Mouse (Mus musculus) liver, embryonic 16.5 days (tissue): ENCODE data around the gene Pef1. TPM values are rescaled to one million over a fixed set of nuclear protein-coding genes. Genes with fewer than 3 reads are reported as not detected.

Source experiments
- ATAC-seq: fragments of 200-750 bp; cut with Nextera tagmentation; 2 replicates; pipeline ENCODE4 v1.8.0; 2017; ENCODE audit warnings: low read depth, mild to moderate bottlenecking, moderate number of reproducible peaks, moderate library complexity
- H3K27ac ChIP-seq: fragments of 300-500 bp; sonication (generic); 2 replicates; pipeline ENCODE4 v1.5.1; 2014; ENCODE audit warnings: mild to moderate bottlenecking, low read length
- H3K27me3 ChIP-seq: fragments of 300-500 bp; sonication (generic); 2 replicates; pipeline ENCODE4 v1.6.1; 2014; ENCODE audit warnings: low read depth, low read length, mixed read lengths; ENCODE audit not compliant: control insufficient read depth, insufficient read depth
- H3K36me3 ChIP-seq: fragments of 300-500 bp; sonication (generic); 2 replicates; pipeline ENCODE4 v1.6.1; 2014; ENCODE audit warnings: mild to moderate bottlenecking; ENCODE audit not compliant: control insufficient read depth, insufficient read depth
- H3K4me1 ChIP-seq: fragments of 300-500 bp; sonication (generic); 2 replicates; pipeline ENCODE4 v1.6.1; 2014; ENCODE audit warnings: low read depth, low read length, mixed read lengths; ENCODE audit not compliant: control insufficient read depth
- H3K4me2 ChIP-seq: fragments of 300-500 bp; sonication (generic); 2 replicates; pipeline ENCODE4 v1.6.1; 2014; ENCODE audit warnings: low read depth, low read length, mixed read lengths
- H3K4me3 ChIP-seq: fragments of 300-500 bp; sonication (generic); 2 replicates; pipeline ENCODE4 v1.5.1; 2014; ENCODE audit warnings: low read depth, mild to moderate bottlenecking, low read length
- H3K9ac ChIP-seq: fragments of 300-500 bp; sonication (generic); 2 replicates; pipeline ENCODE4 v1.6.1; 2014; ENCODE audit warnings: low read depth, low read length
- H3K9me3 ChIP-seq: fragments of 300-500 bp; sonication (generic); replicated peaks from 2 replicates; pipeline ENCODE4 v1.6.1; 2016; ENCODE audit warnings: low read length; ENCODE audit not compliant: control insufficient read depth
- WGBS: fragments of 180-500 bp; shearing (Covaris S2); extraction: QIAGEN DNeasy Blood & Tissue Kit; methylation state at CpG from one replicate; pipeline ENCODE4 v1.1.7; 2014; ENCODE audit not compliant: insufficient replicate concordance; 5-methylcytosine and 5-hydroxymethylcytosine counted together
- polyA plus RNA-seq: library from polyadenylated mRNA; unstranded; fragments of >200 nt; fragmentation: Nextera tagmentation; extraction: Ambion mirVana; gene quantifications from 2 replicates; pipeline ENCODE4 v1.2.1, GENCODE M21; 2015

Pef1 gene
- polyA plus RNA-seq, 1 experiment from 2014 or later = 43.6 TPM

GRCm38 (mm10) chr4:130082211-130082610 lies 20.1 kb upstream of the Pef1 start:
- ATAC-seq = no peak
- Histone ChIP-seq H3K9me3 (no peaks in the 10 kb centered on the region), H3K4me2 (no peak overlapping the region), H3K9ac (no peak overlapping the region), H3K27ac (no peak overlapping the region), H3K4me3 (no peak overlapping the region), H3K4me1 (no peaks in the 10 kb centered on the region), H3K27me3 (no peaks in the 10 kb centered on the region; the same call in 1 of the 2 replicates), H3K36me3 (no peaks in the 10 kb centered on the region)
- 54% methylated on average over 9 of the region's 9 CpGs for WGBS

GRCm38 (mm10) chr4:130084331-130084945 lies 17.9 kb upstream of the Pef1 start:
- Histone ChIP-seq H3K27ac (no peak overlapping the region), H3K9me3 (no peaks in the 10 kb centered on the region), H3K36me3 (no peaks in the 10 kb centered on the region), H3K9ac (no peak overlapping the region), H3K27me3 (peaks cover 6% of the 10 kb centered on the region), H3K4me2 (no peak overlapping the region), H3K4me1 (no peaks in the 10 kb centered on the region), H3K4me3 (no peak overlapping the region)
- no peak for ATAC-seq
- WGBS = 54% methylated on average over 7 of the region's 7 CpGs

- H3K27me3 ChIP-seq = peaks cover 6% of the 10 kb centered on the region
- H3K9me3 ChIP-seq = no peaks in the 10 kb centered on the region
- no peak for ATAC-seq
- no peaks in the 10 kb centered on the region for H3K4me1 ChIP-seq
- WGBS = 59% methylated on average over 12 of the region's 12 CpGs
- no peak overlapping the region for H3K4me2 ChIP-seq
- no peak overlapping the region for H3K4me3 ChIP-seq
- no peak overlapping the region for H3K27ac ChIP-seq
- H3K9ac ChIP-seq = no peak overlapping the region
- no peaks in the 10 kb centered on the region for H3K36me3 ChIP-seq
Measured at GRCm38 (mm10) chr4:130085246-130085820, 17.0 kb upstream of the Pef1 start.

GRCm38 (mm10) chr4:130087293-130087692 lies 15.1 kb upstream of the Pef1 start:
- no peak overlapping the region for H3K4me3 ChIP-seq
- H3K9ac ChIP-seq = no peak overlapping the region
- H3K9me3 ChIP-seq = no peaks in the 10 kb centered on the region
- no peak; the same call in 1 of the 2 replicates for ATAC-seq
- H3K36me3 ChIP-seq = no peaks in the 10 kb centered on the region
- H3K4me2 ChIP-seq = no peak overlapping the region
- H3K27ac ChIP-seq = no peak overlapping the region
- no peaks in the 10 kb centered on the region for H3K4me1 ChIP-seq
- H3K27me3 ChIP-seq = peaks cover 6% of the 10 kb centered on the region
- WGBS = 14% methylated on average over 7 of the region's 7 CpGs

GRCm38 (mm10) chr4:130095137-130095536 lies 7.2 kb upstream of the Pef1 start:
- ATAC-seq = no peak
- H3K4me3 ChIP-seq = no peak overlapping the region
- 52% methylated on average over 3 of the region's 3 CpGs for WGBS

GRCm38 (mm10) chr4:130101183-130101582 lies 1.2 kb upstream of the Pef1 start:
- H3K27me3 ChIP-seq = no peaks in the 10 kb centered on the region; the same call in 1 of the 2 replicates
- H3K9me3 ChIP-seq = no peaks in the 10 kb centered on the region
- no peak overlapping the region for H3K27ac ChIP-seq
- H3K9ac ChIP-seq = no peak overlapping the region
- WGBS = 35% methylated on average over 8 of the region's 8 CpGs
- no peaks in the 10 kb centered on the region for H3K36me3 ChIP-seq
- H3K4me1 ChIP-seq = no peaks in the 10 kb centered on the region; the same call in 1 of the 2 replicates
- H3K4me3 ChIP-seq = no peak overlapping the region
- no peak for ATAC-seq
- H3K4me2 ChIP-seq = no peak overlapping the region

More at GRCm38 (mm10) chr4:130095137-130095536, 7.2 kb upstream of the Pef1 start:
- no peak overlapping the region for H3K4me2 ChIP-seq
- no peak overlapping the region for H3K27ac ChIP-seq
- H3K4me1 ChIP-seq = no peaks in the 10 kb centered on the region
- H3K9me3 ChIP-seq = no peaks in the 10 kb centered on the region
- no peak overlapping the region for H3K9ac ChIP-seq
- no peaks in the 10 kb centered on the region for H3K36me3 ChIP-seq
- H3K27me3 ChIP-seq = no peaks in the 10 kb centered on the region; the same call in 1 of the 2 replicates

GRCm38 (mm10) chr4:130103632-130104031 lies 1.3 kb downstream of the Pef1 start:
- Histone ChIP-seq H3K27me3 (no peaks in the 10 kb centered on the region; the same call in 1 of the 2 replicates), H3K4me2 (no peak overlapping the region), H3K9me3 (no peaks in the 10 kb centered on the region), H3K9ac (no peak overlapping the region), H3K36me3 (no peaks in the 10 kb centered on the region), H3K4me3 (no peak overlapping the region), H3K27ac (no peak overlapping the region), H3K4me1 (peaks cover 9% of the 10 kb centered on the region)
- 70% methylated on average over 12 of the region's 12 CpGs for WGBS
- no peak for ATAC-seq

GRCm38 (mm10) chr4:130104584-130104983 lies 2.2 kb downstream of the Pef1 start:
- ATAC-seq = no peak
- H3K4me3 ChIP-seq = no peak overlapping the region
- no peak overlapping the region for H3K9ac ChIP-seq
- peaks cover 14% of the 10 kb centered on the region for H3K4me1 ChIP-seq
- H3K36me3 ChIP-seq = no peaks in the 10 kb centered on the region
- 25% methylated on average over 4 of the region's 4 CpGs for WGBS
- H3K27me3 ChIP-seq = no peaks in the 10 kb centered on the region; the same call in 1 of the 2 replicates
- H3K27ac ChIP-seq = no peak overlapping the region
- H3K9me3 ChIP-seq = no peaks in the 10 kb centered on the region
- no peak overlapping the region for H3K4me2 ChIP-seq

GRCm38 (mm10) chr4:130107065-130107443 lies 4.7 kb downstream of the Pef1 start:
- Histone ChIP-seq H3K4me3 (peak overlapping the region; percentile 78), H3K9me3 (no peaks in the 10 kb centered on the region), H3K27ac (peak overlapping the region; percentile 91), H3K27me3 (no peaks in the 10 kb centered on the region), H3K36me3 (no peaks in the 10 kb centered on the region), H3K4me2 (peak overlapping the region; percentile 70), H3K4me1 (peaks cover 20% of the 10 kb centered on the region), H3K9ac (peak overlapping the region; percentile 47; the same call in 1 of the 2 replicates)
- 12% methylated on average over 14 of the region's 14 CpGs for WGBS
- ATAC-seq = peak; percentile 39
